Mouse (Mus musculus): ENCODE results near the gene Camta1. TPM values are rescaled to one million over a fixed set of nuclear protein-coding genes. Genes with fewer than 3 reads are reported as not detected.

Gene Camta1
- polyA plus RNA-seq, 1 experiment = 1.8 TPM

DNA sequence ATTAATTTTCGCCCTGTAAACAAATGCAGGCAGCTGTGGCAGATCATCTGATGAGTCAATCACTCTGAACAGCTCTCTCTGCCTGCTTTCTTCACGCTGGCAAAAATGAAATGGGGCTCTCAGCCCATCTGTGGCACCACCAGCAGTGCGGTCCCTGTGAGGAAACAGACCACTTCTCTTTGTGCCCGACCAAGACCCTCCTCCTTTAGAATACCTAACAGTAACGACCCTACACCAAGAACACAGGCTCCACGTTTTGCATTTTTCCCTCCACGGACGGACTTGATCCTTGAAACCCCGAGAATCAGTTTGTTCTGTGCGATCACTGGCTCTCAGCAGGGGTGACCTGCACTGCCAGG is 322.5 kb downstream of the Camta1 start:
- no peak overlapping the region for H3K4me3 ChIP-seq (replicated peaks)
- TF ChIP-seq GATA1 (IDR thresholded peaks at IDR 0.05; ENCODE audit: low read length) (no peak), TAL1 (IDR thresholded peaks at IDR 0.05; ENCODE audit: low read length) (no peak)
- H3K36me3 ChIP-seq (ENCODE audit: control insufficient read depth) = no peaks in the 10 kb centered on the region
- no peaks in the 10 kb centered on the region for H3K9me3 ChIP-seq (ENCODE audit: control insufficient read depth, low read length)
- no peaks in the 10 kb centered on the region for H3K27me3 ChIP-seq (ENCODE audit: control insufficient read depth)
- no peaks in the 10 kb centered on the region for H3K4me1 ChIP-seq (ENCODE audit: control insufficient read depth)

DNA sequence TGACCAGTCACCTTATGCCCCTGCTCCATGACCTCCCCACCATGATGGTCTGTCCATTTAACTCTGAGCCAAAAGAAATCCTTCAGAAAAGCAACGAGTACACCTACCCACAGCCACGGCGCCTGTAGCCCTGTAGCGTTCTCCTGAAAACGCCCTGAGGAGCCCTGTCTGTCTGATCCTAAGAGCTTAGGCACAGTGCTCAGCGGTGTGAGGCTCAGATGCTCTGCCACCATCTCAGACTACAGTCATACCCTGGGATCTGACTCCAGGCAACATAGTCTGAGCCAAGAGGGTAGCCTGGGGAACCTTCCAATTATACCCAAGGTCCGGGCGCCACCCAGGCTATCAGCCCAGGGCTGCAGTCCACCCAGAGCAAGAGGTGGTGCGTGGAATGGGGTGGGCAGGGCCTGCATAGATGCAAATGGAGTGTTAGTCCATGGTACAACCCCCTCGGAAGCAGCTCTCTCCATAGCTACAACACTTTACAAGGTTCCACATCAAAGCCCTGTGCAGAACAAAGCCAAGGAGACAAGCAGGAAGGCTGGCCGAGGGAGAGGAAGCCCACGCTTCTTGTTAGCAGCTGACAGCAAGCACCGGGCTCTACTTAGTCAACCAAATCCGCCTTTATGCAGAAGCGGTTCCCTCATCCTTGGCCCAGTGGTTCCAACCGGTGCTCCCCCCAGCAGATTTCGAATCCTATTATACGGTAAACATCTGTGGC is 323.1 kb downstream of the Camta1 start:
- Histone ChIP-seq H3K4me1 (ENCODE audit: control insufficient read depth) (no peaks in the 10 kb centered on the region), H3K27me3 (ENCODE audit: control insufficient read depth) (no peaks in the 10 kb centered on the region), H3K4me3 (replicated peaks) (no peak overlapping the region), H3K9me3 (ENCODE audit: control insufficient read depth, low read length) (no peaks in the 10 kb centered on the region), H3K36me3 (ENCODE audit: control insufficient read depth) (no peaks in the 10 kb centered on the region)
- TF ChIP-seq TAL1 (IDR thresholded peaks at IDR 0.05; ENCODE audit: low read length) = no peak
- TF ChIP-seq GATA1 (IDR thresholded peaks at IDR 0.05; ENCODE audit: low read length) = no peak

DNA sequence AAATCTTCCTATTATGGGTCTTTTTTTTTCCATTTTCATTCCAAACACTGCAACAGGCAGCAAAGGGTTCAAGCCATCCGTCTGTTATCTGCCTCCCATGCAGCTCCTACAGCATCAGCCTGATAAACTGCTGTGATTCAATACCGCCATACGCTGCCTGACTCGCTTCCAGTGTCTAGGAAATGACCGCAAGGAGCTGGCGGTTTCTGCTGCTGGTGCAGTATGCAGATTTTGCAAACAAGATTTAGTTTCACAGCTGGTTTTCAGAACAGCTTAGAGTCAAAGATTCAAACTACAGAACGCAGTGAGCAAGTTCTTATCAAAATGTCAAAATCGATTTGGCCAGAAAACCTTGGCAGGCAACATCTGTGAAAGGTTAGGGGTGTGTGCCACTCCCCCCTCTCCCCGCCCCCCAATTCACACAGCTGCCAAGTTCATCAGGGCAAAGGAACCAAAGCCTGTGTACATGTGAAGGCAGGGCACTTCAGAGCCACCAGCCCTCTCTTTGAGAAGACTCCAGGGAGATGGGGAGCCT is 325.7 kb downstream of the Camta1 start:
- H3K36me3 ChIP-seq (ENCODE audit: control insufficient read depth) = no peaks in the 10 kb centered on the region
- TF ChIP-seq GATA1 (IDR thresholded peaks at IDR 0.05; ENCODE audit: low read length) = no peak
- TF ChIP-seq TAL1 (IDR thresholded peaks at IDR 0.05; ENCODE audit: low read length) = no peak
- no peaks in the 10 kb centered on the region for H3K4me1 ChIP-seq (ENCODE audit: control insufficient read depth)
- H3K9me3 ChIP-seq (ENCODE audit: control insufficient read depth, low read length) = peaks cover 6% of the 10 kb centered on the region
- no peaks in the 10 kb centered on the region for H3K27me3 ChIP-seq (ENCODE audit: control insufficient read depth)
- no peak overlapping the region for H3K4me3 ChIP-seq (replicated peaks)

DNA sequence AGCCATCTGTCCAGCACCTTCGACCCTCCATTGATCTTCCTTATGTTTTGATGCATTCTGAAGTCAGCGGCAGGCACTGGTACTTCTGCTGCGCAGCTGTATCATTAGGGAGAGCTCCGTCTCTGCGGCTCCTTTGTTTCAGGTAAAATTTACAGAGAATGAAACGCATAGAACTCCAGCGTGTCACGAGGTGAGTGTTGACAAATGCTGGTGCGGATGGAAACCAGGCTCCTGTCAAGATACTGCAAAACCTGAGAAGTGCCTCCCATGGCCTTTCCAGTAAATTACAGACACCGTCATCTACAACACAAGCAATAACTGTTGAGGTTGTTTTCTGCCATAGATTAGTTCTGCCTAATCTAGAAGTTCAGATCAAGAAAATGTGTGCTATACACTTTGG is 328.2 kb downstream of the Camta1 start:
- Histone ChIP-seq H3K36me3 (ENCODE audit: control insufficient read depth) (no peaks in the 10 kb centered on the region), H3K9me3 (ENCODE audit: control insufficient read depth, low read length) (peaks cover 13% of the 10 kb centered on the region), H3K27me3 (ENCODE audit: control insufficient read depth) (no peaks in the 10 kb centered on the region), H3K4me1 (ENCODE audit: control insufficient read depth) (no peaks in the 10 kb centered on the region), H3K4me3 (replicated peaks) (no peak overlapping the region)
- no peak for TF ChIP-seq GATA1 (IDR thresholded peaks at IDR 0.05; ENCODE audit: low read length)
- no peak for TF ChIP-seq TAL1 (IDR thresholded peaks at IDR 0.05; ENCODE audit: low read length)

DNA sequence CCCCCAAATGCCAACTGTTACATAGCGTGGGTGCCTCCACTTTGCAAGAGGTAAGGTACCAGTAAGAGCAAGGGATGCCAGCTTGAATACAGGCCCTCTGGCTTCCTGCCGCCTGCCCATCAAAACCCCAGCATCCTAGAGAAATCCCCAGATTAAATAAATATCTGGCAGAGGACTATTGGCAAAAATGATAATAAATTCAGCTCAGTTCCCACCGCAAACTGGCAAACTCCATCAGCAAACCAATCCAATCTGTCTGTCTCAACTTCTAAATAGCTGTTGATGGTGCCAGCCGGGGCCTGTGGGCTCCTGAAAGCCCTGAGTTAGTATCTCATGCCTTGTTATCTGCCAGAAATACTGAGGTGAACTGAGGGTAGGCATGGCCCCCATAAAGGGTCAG is 333.2 kb downstream of the Camta1 start:
- Histone ChIP-seq H3K4me1 (ENCODE audit: control insufficient read depth) (no peaks in the 10 kb centered on the region), H3K36me3 (ENCODE audit: control insufficient read depth) (no peaks in the 10 kb centered on the region), H3K27me3 (ENCODE audit: control insufficient read depth) (no peaks in the 10 kb centered on the region), H3K4me3 (replicated peaks) (no peak overlapping the region), H3K9me3 (ENCODE audit: control insufficient read depth, low read length) (peaks cover 22% of the 10 kb centered on the region)
- no peak for TF ChIP-seq TAL1 (IDR thresholded peaks at IDR 0.05; ENCODE audit: low read length)
- no peak for TF ChIP-seq GATA1 (IDR thresholded peaks at IDR 0.05; ENCODE audit: low read length)

DNA sequence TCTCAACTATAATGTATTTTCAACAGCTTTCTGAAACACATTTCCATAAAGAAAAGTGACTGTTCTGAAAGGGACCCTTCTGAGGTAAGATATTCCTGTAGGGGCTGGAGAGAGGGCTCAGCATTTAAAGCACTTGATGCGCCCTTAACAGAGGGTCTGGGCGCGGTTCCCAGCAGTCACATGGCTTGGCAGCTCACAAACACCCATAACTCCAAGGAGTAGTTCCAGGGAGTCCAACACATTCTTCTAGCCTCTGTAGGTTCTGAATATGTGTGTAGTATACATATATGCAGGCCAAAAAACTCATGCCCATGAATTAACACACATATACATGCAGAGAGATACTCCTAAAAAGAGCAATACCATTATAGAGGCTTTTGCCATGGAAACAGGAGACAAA is 333.9 kb downstream of the Camta1 start:
- H3K36me3 ChIP-seq (ENCODE audit: control insufficient read depth) = no peaks in the 10 kb centered on the region
- H3K27me3 ChIP-seq (ENCODE audit: control insufficient read depth) = no peaks in the 10 kb centered on the region
- TF ChIP-seq TAL1 (IDR thresholded peaks at IDR 0.05; ENCODE audit: low read length) (no peak), GATA1 (IDR thresholded peaks at IDR 0.05; ENCODE audit: low read length) (no peak)
- H3K4me1 ChIP-seq (ENCODE audit: control insufficient read depth) = no peaks in the 10 kb centered on the region
- no peak overlapping the region for H3K4me3 ChIP-seq (replicated peaks)
- peaks cover 26% of the 10 kb centered on the region for H3K9me3 ChIP-seq (ENCODE audit: control insufficient read depth, low read length)

DNA sequence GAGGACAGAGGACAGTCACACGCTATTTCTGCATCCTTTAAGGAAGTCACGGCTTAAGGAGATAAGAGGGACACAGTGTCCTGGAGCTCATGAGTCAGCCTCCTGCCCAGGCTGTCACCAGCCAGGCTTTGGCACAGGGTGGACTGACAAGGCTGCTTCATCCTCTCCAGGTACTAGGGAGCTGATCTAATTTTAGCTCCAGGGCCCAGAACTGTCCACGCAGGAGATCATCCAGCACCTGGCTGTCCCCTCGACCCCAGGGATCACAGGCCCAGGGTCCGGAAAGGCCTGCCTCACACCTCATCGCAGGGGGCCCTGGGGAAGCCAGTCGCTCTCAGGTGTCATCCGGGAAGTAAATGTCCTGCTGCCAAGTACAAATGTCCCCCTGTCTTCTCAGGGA is 341.6 kb downstream of the Camta1 start:
- TF ChIP-seq TAL1 (IDR thresholded peaks at IDR 0.05; ENCODE audit: low read length) (no peak), GATA1 (IDR thresholded peaks at IDR 0.05; ENCODE audit: low read length) (no peak)
- H3K36me3 ChIP-seq (ENCODE audit: control insufficient read depth) = no peaks in the 10 kb centered on the region
- no peaks in the 10 kb centered on the region for H3K4me1 ChIP-seq (ENCODE audit: control insufficient read depth)
- H3K9me3 ChIP-seq (ENCODE audit: control insufficient read depth, low read length) = peaks cover 6% of the 10 kb centered on the region
- no peaks in the 10 kb centered on the region for H3K27me3 ChIP-seq (ENCODE audit: control insufficient read depth)
- no peak overlapping the region for H3K4me3 ChIP-seq (replicated peaks)

DNA sequence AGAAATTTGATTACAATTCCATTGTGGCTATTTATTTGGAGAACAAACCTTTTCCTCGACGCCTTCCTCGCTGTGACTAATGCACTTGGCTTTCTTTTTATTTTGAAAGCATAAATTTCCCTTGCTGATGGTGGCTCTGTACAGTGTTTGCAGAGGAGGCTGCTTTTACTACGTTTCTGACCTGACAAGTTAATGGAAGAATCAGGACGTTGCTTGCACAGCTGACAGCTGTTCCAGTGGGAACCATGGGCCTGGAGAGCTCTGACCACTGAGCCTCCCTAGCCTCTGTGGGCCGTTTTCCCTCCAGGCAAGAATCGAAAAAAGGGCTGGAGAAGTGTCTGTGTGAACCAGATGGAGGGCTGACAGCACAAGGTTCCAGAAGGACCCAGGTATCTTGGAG is 342.7 kb downstream of the Camta1 start:
- TF ChIP-seq TAL1 (IDR thresholded peaks at IDR 0.05; ENCODE audit: low read length) (no peak), GATA1 (IDR thresholded peaks at IDR 0.05; ENCODE audit: low read length) (no peak)
- H3K4me3 ChIP-seq (replicated peaks) = no peak overlapping the region
- H3K36me3 ChIP-seq (ENCODE audit: control insufficient read depth) = no peaks in the 10 kb centered on the region
- H3K4me1 ChIP-seq (ENCODE audit: control insufficient read depth) = no peaks in the 10 kb centered on the region
- peaks cover 9% of the 10 kb centered on the region for H3K9me3 ChIP-seq (ENCODE audit: control insufficient read depth, low read length)
- no peaks in the 10 kb centered on the region for H3K27me3 ChIP-seq (ENCODE audit: control insufficient read depth)

DNA sequence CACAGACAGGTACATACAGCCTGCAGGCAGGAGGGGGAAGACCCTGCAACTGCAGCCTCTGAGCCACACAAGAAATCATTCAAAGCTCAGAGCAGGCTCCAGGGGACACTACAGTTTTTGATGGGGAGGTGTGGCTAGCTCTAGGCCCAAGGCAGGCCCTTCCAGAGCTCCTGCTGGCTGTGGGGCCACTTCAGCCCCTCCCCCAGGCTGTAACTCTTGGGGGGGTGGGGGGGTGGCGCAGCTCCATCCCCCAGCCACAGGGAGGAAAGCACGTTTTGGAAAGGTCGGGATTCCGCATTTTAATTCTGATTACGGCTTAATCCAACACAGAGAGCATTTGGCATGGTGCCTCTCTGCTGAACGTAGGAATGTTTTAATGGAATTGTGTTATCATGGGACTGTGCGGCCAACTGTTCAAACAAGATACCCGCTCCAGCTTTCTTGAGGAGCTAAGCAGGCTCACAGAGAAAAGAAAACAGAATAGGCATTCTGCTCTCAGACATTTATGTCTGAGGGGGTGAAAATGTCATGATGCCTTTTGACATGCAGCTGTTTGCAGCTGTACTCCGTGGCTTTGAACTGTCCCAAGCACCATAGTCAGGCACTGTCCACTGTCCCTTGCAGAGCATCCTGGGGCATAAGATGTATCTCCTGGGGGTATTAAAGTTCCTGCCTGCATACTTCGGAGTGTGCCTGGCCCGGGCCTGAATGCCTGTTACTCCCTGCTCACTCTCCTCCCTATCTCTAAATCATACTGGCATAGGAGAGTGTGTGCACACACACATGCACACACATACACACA is 344.5 kb downstream of the Camta1 start:
- Histone ChIP-seq H3K4me1 (ENCODE audit: control insufficient read depth) (no peaks in the 10 kb centered on the region), H3K27me3 (ENCODE audit: control insufficient read depth) (no peaks in the 10 kb centered on the region), H3K36me3 (ENCODE audit: control insufficient read depth) (no peaks in the 10 kb centered on the region), H3K9me3 (ENCODE audit: control insufficient read depth, low read length) (peaks cover 5% of the 10 kb centered on the region; the same call in 1 of the 2 replicates), H3K4me3 (replicated peaks) (no peak overlapping the region)
- no peak for TF ChIP-seq GATA1 (IDR thresholded peaks at IDR 0.05; ENCODE audit: low read length)
- no peak for TF ChIP-seq TAL1 (IDR thresholded peaks at IDR 0.05; ENCODE audit: low read length)
